Comparison of ENCODE assay signal across 10 mouse cellular contexts in the genomic region with DNA sequence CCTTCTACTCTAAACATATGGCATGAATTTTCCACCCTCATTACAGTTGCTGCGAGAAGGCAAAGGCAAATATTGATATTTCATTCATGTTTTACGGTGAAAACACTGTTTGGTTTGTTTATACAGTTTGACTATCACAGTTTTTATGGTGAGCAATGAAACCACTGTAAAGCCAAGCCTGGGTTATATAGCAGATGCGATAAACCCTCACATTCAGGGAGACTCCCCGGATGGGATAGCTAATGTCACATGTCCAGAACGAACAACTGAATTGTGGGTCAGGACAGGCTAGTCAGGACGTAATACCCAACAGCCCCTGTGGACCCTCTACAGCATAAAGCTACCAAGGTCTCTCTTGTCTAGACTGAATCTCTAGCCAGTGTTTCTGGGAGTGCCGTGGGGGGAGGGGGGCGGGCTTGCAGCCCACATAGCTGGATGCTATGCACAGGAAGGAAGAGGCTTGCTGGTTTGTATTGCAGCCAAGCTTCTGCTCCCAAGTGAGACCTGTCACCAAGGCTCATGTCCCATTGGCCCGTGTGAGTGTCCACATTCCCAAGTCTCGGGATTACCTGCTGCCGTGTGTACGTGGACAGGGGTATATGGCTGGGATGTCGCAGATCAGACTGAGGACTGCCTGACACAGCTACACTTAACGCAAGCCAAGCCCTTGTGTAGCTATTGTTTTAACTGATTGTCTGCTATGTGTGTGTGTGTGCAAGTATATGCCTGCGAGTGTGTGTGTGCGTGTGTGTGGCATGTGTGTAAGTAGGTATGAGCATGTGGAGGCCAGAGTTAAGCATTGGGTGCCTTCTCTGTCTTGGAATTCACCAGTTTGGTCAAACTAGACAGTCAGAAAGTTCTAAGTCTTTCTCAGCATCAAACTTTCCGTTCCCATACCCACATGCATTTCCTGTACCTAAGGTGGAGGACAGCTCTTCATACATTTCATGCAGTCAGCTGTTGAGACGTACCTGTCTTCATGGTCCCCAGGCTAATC.
A peak's percentile ranks its signal among the peaks of the same experiment; 100 is the strongest.
DNase-seq lines count a peak whose midpoint lies in the region; ATAC-seq and TF ChIP-seq lines count a peak whose summit lies in the region.
"Had no signal": no experiment of that assay in that cellular context is flagged by ENCODE, and none has a peak within 500 bp of the region (broad histone marks: within the 10 kb centered on the region; RNA-seq: fewer than 3 reads in every experiment).

No protein-coding gene starts in this region.

- WGBS in heart, embryonic 11.5 days (ENCODE audit: insufficient replicate concordance): 78% methylated on average over 18 of the region's 18 CpGs
- WGBS in midbrain, embryonic 11.5 days: 89% methylated on average over 18 of the region's 18 CpGs
- 85% methylated on average over 18 of the region's 18 CpGs for WGBS in midbrain, embryonic 16.5 days
- WGBS in intestine, embryonic 16.5 days: 54% methylated on average over 18 of the region's 18 CpGs
- WGBS in stomach, embryonic 16.5 days: 56% methylated on average over 18 of the region's 18 CpGs

- no peak for ATAC-seq in heart, embryonic 11.5 days (replicated peaks; ENCODE audit: insufficient number of reproducible peaks, low FRiP score, low TSS enrichment)
- 0 out of 2 replicates have a peak, but pooled peaks have one; percentile 19 for ATAC-seq in midbrain, embryonic 11.5 days (ENCODE audit: low FRiP score)
- ATAC-seq in midbrain, embryonic 16.5 days: no peak
- ATAC-seq in intestine, embryonic 16.5 days: peak; percentile 82
- ATAC-seq in stomach, embryonic 16.5 days (ENCODE audit: insufficient read depth, low FRiP score): peak; percentile 68
- ATAC-seq: forebrain, embryonic 16.5 days; liver, embryonic 12.5 days had no signal

- no peak overlapping the region for H3K4me3 ChIP-seq in heart, embryonic 11.5 days (ENCODE audit: low read depth, low read length)
- H3K4me3 ChIP-seq in midbrain, embryonic 11.5 days (ENCODE audit: low read depth, low read length): no peak overlapping the region
- H3K4me3 ChIP-seq in midbrain, embryonic 16.5 days (ENCODE audit: low read depth, low read length): no peak overlapping the region
- no peak overlapping the region for H3K4me3 ChIP-seq in intestine, embryonic 16.5 days (ENCODE audit: low read length)
- H3K4me3 ChIP-seq in stomach, embryonic 16.5 days (replicated peaks; ENCODE audit: low read length): no peak overlapping the region
- H3K4me3 ChIP-seq in layer of hippocampus, adult 2 months: no peak overlapping the region
- H3K4me3 ChIP-seq: liver, embryonic 12.5 days had no signal

- DNase-seq in heart, postnatal 10 days: no peak
- peak; percentile 78 for DNase-seq in midbrain, embryonic 11.5 days (ENCODE audit: low spot score, missing footprints)
- DNase-seq in layer of hippocampus, adult 2 months (ENCODE audit: low spot score in 2 of 2): no peak
- no peak for DNase-seq in MN1 (ENCODE audit: low spot score)

- H3K4me2 ChIP-seq in heart, embryonic 11.5 days: peak overlapping the region; percentile 54; the same call in 1 of the 2 replicates
- H3K4me2 ChIP-seq in midbrain, embryonic 11.5 days: no peak overlapping the region
- H3K4me2 ChIP-seq in midbrain, embryonic 16.5 days (ENCODE audit: low read length): no peak overlapping the region
- H3K4me2 ChIP-seq in intestine, embryonic 16.5 days (ENCODE audit: low read depth, low read length): peak overlapping the region; percentile 24; the same call in 1 of the 2 replicates
- H3K4me2 ChIP-seq in stomach, embryonic 16.5 days (ENCODE audit: low read depth, low read length): no peak overlapping the region
- H3K4me2 ChIP-seq: liver, embryonic 12.5 days had no signal

- peaks cover 18% of the 10 kb centered on the region for H3K4me1 ChIP-seq in heart, embryonic 11.5 days (ENCODE audit: control insufficient read depth, insufficient read depth, low read length)
- no peaks in the 10 kb centered on the region; the same call in 1 of the 2 replicates for H3K4me1 ChIP-seq in midbrain, embryonic 11.5 days (ENCODE audit: control insufficient read depth, insufficient read depth, low read length)
- peaks cover 14% of the 10 kb centered on the region for H3K4me1 ChIP-seq in midbrain, embryonic 16.5 days (ENCODE audit: control insufficient read depth, insufficient read depth, low read length)
- H3K4me1 ChIP-seq in intestine, embryonic 16.5 days (ENCODE audit: control insufficient read depth, insufficient read depth, low read length): peaks cover 13% of the 10 kb centered on the region
- H3K4me1 ChIP-seq in stomach, embryonic 16.5 days (ENCODE audit: control insufficient read depth, insufficient read depth, low read length): peaks cover 11% of the 10 kb centered on the region
- H3K4me1 ChIP-seq: liver, embryonic 12.5 days had no signal

- TF ChIP-seq CTCF in layer of hippocampus, adult 2 months (conservative IDR thresholded peaks at IDR 0.05): no peak

- H3K27me3 ChIP-seq in heart, embryonic 11.5 days (ENCODE audit: control insufficient read depth, insufficient read depth, low read length): no peaks in the 10 kb centered on the region
- no peaks in the 10 kb centered on the region for H3K27me3 ChIP-seq in midbrain, embryonic 11.5 days (ENCODE audit: control insufficient read depth, insufficient read depth, low read length)
- no peaks in the 10 kb centered on the region for H3K27me3 ChIP-seq in midbrain, embryonic 16.5 days (ENCODE audit: control insufficient read depth, insufficient read depth, low read depth, low read length)
- no peaks in the 10 kb centered on the region for H3K27me3 ChIP-seq in intestine, embryonic 16.5 days (replicated peaks; ENCODE audit: control insufficient read depth, insufficient read depth, low read length)
- no peaks in the 10 kb centered on the region for H3K27me3 ChIP-seq in stomach, embryonic 16.5 days (ENCODE audit: control insufficient read depth, insufficient read depth, low read length)
- H3K27me3 ChIP-seq: liver, embryonic 12.5 days had no signal

- H3K9me3 ChIP-seq in heart, embryonic 11.5 days (replicated peaks; ENCODE audit: control insufficient read depth, low read length): no peaks in the 10 kb centered on the region
- no peaks in the 10 kb centered on the region for H3K9me3 ChIP-seq in midbrain, embryonic 11.5 days (ENCODE audit: control insufficient read depth, low read length)
- no peaks in the 10 kb centered on the region for H3K9me3 ChIP-seq in midbrain, embryonic 16.5 days (replicated peaks; ENCODE audit: control insufficient read depth, low read length, poor library complexity, severe bottlenecking)
- no peaks in the 10 kb centered on the region for H3K9me3 ChIP-seq in intestine, embryonic 16.5 days (ENCODE audit: control insufficient read depth, low read length)
- H3K9me3 ChIP-seq in stomach, embryonic 16.5 days (replicated peaks; ENCODE audit: control insufficient read depth, low read length): no peaks in the 10 kb centered on the region
- H3K9me3 ChIP-seq: liver, embryonic 12.5 days had no signal

- no peak overlapping the region for H3K9ac ChIP-seq in heart, embryonic 11.5 days (ENCODE audit: low read depth, low read length)
- H3K9ac ChIP-seq in midbrain, embryonic 11.5 days (ENCODE audit: low read length): no peak overlapping the region
- no peak overlapping the region for H3K9ac ChIP-seq in midbrain, embryonic 16.5 days (ENCODE audit: low read depth, low read length)
- no peak overlapping the region for H3K9ac ChIP-seq in intestine, embryonic 16.5 days (ENCODE audit: low read depth, low read length)
- H3K9ac ChIP-seq in stomach, embryonic 16.5 days (ENCODE audit: low read length): no peak overlapping the region
- H3K9ac ChIP-seq: liver, embryonic 12.5 days had no signal

- intact Hi-C loops in heart, postnatal 10 days (cut with DNase I): no loop called here

- H3K27ac ChIP-seq in heart, embryonic 11.5 days (ENCODE audit: low read depth, low read length): no peak overlapping the region
- H3K27ac ChIP-seq in midbrain, embryonic 11.5 days (ENCODE audit: low read depth, low read length): no peak overlapping the region
- H3K27ac ChIP-seq in midbrain, embryonic 16.5 days (ENCODE audit: low read length): no peak overlapping the region
- peak overlapping the region; percentile 10; the same call in 1 of the 2 replicates for H3K27ac ChIP-seq in intestine, embryonic 16.5 days (ENCODE audit: low read length)
- H3K27ac ChIP-seq in stomach, embryonic 16.5 days (ENCODE audit: low read length): no peak overlapping the region
- no peak overlapping the region for H3K27ac ChIP-seq in layer of hippocampus, adult 2 months
- H3K27ac ChIP-seq: liver, embryonic 12.5 days had no signal

- H3K36me3 ChIP-seq in heart, embryonic 11.5 days (ENCODE audit: control insufficient read depth, insufficient read depth, low read length): no peaks in the 10 kb centered on the region
- no peaks in the 10 kb centered on the region for H3K36me3 ChIP-seq in midbrain, embryonic 11.5 days (ENCODE audit: control insufficient read depth, insufficient read depth, low read length)
- no peaks in the 10 kb centered on the region for H3K36me3 ChIP-seq in midbrain, embryonic 16.5 days (ENCODE audit: control insufficient read depth, insufficient read depth, low read length)
- H3K36me3 ChIP-seq in intestine, embryonic 16.5 days (ENCODE audit: control insufficient read depth, insufficient read depth, low read length): no peaks in the 10 kb centered on the region
- H3K36me3 ChIP-seq in stomach, embryonic 16.5 days (ENCODE audit: control insufficient read depth, insufficient read depth, low read length): no peaks in the 10 kb centered on the region
- H3K36me3 ChIP-seq: liver, embryonic 12.5 days had no signal

Comparison
In these comparisons a context has a peak if more than half of its experiments do, and no peak if none do; other contexts are left out.
1. ATAC-seq: peak in midbrain, embryonic 11.5 days (single experiment), intestine, embryonic 16.5 days (single experiment) and stomach, embryonic 16.5 days (single experiment); none in heart, embryonic 11.5 days (single experiment) and midbrain, embryonic 16.5 days (single experiment).
2. H3K4me2 ChIP-seq: peak in heart, embryonic 11.5 days (single experiment) and intestine, embryonic 16.5 days (single experiment); none in midbrain, embryonic 11.5 days (single experiment), midbrain, embryonic 16.5 days (single experiment) and stomach, embryonic 16.5 days (single experiment).